Mouse (Mus musculus): Measurements from ENCODE around the gene Ly6g5b.

- TF ChIP-seq CTCF (IDR thresholded peaks at IDR 0.05; ENCODE audit: low read depth) (no peak), EP300 (IDR thresholded peaks at IDR 0.05; ENCODE audit: low read depth) (no peak)
These were observed 25.3 kb upstream of the Ly6g5b start for GRCm38 (mm10) chr17:35140490-35140996.

Measured in liver, postnatal 0 days (tissue).